Mouse (Mus musculus): ENCODE results near the gene Serpinc1. TPM values are rescaled to one million over a fixed set of nuclear protein-coding genes. Genes with fewer than 3 reads are reported as not detected.

The Serpinc1 gene
- polyA plus RNA-seq (2015; fragmentation: Illumina TruSeq; extraction: RNeasy Lipid Tissue Mini Kit (QIAGEN cat#74804); ENCODE audit: insufficient read depth, low replicate concordance), result 1.5 TPM

GRCm38 (mm10) chr1:160978071-160978735, at the start of gene Serpinc1:
TSS of gene Serpinc1 (plus strand) at chr1:160978585.

GRCm38 (mm10) chr1:161034435-161035280, 56.3 kb downstream of the Serpinc1 start, which contains the start of gene Zbtb37:
TSS of gene Zbtb37 (minus strand) at chr1:161034849.

Other genes starting within 250 kb of the Serpinc1 start
- gene Rabgap1l, start 185.4 kb upstream of the Serpinc1 start, polyA plus RNA-seq (2015; fragmentation: Illumina TruSeq; extraction: RNeasy Lipid Tissue Mini Kit (QIAGEN cat#74804); ENCODE audit: insufficient read depth, low replicate concordance), result 199 TPM
- gene Rc3h1, start 72.2 kb upstream of the Serpinc1 start, polyA plus RNA-seq (2015; fragmentation: Illumina TruSeq; extraction: RNeasy Lipid Tissue Mini Kit (QIAGEN cat#74804); ENCODE audit: insufficient read depth, low replicate concordance), result 34.1 TPM
- gene Zbtb37, start 56.3 kb downstream of the Serpinc1 start, polyA plus RNA-seq (2015; fragmentation: Illumina TruSeq; extraction: RNeasy Lipid Tissue Mini Kit (QIAGEN cat#74804); ENCODE audit: insufficient read depth, low replicate concordance), result 28.7 TPM
- 25.9 TPM for gene Dars2, start 92.1 kb downstream of the Serpinc1 start, polyA plus RNA-seq (2015; fragmentation: Illumina TruSeq; extraction: RNeasy Lipid Tissue Mini Kit (QIAGEN cat#74804); ENCODE audit: insufficient read depth, low replicate concordance)
- gene Cenpl, start 92.1 kb downstream of the Serpinc1 start, polyA plus RNA-seq (2015; fragmentation: Illumina TruSeq; extraction: RNeasy Lipid Tissue Mini Kit (QIAGEN cat#74804); ENCODE audit: insufficient read depth, low replicate concordance), result 12.3 TPM
- 41.2 TPM for gene Klhl20, start 152.9 kb downstream of the Serpinc1 start, polyA plus RNA-seq (2015; fragmentation: Illumina TruSeq; extraction: RNeasy Lipid Tissue Mini Kit (QIAGEN cat#74804); ENCODE audit: insufficient read depth, low replicate concordance)
- gene Ankrd45, start 164.1 kb downstream of the Serpinc1 start, polyA plus RNA-seq (2015; fragmentation: Illumina TruSeq; extraction: RNeasy Lipid Tissue Mini Kit (QIAGEN cat#74804); ENCODE audit: insufficient read depth, low replicate concordance), result not detected
- gene Tex50, start 180.7 kb downstream of the Serpinc1 start, polyA plus RNA-seq (2015; fragmentation: Illumina TruSeq; extraction: RNeasy Lipid Tissue Mini Kit (QIAGEN cat#74804); ENCODE audit: insufficient read depth, low replicate concordance), result not detected

Data from spleen, adult 10 weeks (tissue).